Mouse (Mus musculus) thymus, adult 18-20 months (tissue): ENCODE results near the gene Fbxl21.

Experiments
- DNase-seq, 2 experiments: peaks; one replicate each; pipeline ENCODE4 v3.0.0; 2022; ENCODE audit warnings: mixed read lengths in 2 of 2

Fbxl21 gene

DNA sequence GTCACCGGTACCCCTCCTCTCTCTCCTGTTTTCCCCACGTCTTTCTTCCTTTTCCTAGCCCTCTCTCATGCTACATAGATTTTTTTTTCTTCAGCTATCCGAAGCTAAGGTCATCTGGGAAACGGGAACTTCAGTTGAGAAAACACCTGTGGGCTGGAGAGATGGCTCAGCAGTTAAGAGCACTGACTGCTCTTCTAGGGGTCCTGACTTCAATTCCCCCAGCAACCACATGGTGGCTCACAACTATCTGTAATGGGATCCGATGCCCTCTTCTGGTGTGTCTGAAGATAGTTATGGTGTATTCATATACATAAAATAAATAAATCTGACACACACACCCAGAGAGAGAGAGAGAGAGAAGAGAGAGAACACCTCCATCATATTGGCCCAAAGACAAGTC, 13.3 kb downstream of the Fbxl21 start:
- DNase-seq, result no peak

- DNase-seq, result no peak
Observed at GRCm38 (mm10) chr13:56537026-56537425, 14.8 kb downstream of the Fbxl21 start.

GRCm38 (mm10) chr13:56539846-56540245, 17.6 kb downstream of the Fbxl21 start:
- no peak for DNase-seq

DNA sequence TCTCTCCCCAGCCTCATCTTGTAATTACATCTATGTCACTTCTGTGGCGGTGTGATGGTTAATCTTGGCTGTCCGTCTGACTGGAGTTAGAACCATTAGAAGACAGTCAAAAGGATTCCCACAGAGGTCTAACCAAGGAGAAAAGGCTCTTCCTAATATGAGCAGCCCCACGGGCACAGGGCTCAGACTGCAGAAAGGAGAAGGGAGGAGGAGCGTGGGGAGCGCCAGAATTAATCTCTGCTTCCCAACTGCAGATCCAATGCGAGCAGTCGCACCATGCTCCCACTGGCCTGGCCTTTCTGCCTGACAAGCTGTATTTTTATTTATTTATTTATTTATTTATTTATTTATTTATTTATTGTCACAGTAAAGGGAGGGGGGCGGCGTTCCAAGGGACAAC, 21.5 kb downstream of the Fbxl21 start:
- no peak for DNase-seq

DNA sequence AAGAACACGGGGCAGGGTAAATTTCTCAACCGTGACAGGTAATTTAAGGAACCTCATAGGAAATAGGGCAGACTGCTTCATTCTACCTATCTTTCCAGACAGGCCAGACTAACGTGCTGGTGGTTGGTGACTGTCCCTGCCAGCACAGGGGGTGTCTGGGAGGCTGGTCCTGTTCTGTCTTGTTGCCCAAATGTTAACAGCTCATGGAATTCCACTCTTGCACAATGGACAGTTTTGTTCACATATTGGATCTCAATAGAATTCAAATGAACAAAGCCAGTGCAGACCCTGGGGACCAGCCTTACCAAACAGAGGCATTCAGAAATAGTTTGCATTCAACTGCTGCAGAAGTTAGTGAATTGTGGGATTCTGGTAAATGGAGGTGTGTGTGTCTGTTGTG, 22.7 kb downstream of the Fbxl21 start:
- DNase-seq, result no peak

DNA sequence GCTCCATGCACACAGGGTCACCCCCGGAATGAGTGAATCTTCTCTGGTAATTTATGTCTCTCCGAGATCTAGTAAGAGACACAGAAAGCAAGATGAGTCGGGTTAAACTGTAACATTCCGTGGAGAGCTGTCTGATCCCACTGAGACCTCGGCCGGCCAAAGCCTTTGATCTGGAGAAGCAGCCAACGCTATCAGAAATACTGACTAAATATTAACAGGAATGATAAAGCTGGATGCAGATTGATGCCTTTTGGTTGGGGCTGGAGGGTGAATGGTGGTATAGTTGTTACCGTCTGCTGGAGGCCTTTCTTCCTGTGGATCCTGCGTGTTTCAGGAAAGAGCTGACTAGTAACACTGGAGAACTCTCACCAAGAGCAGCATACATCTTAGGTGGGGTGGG, 26.1 kb downstream of the Fbxl21 start, which contains the start of gene Lect2:
TSS of gene Lect2 (minus strand) at position 102 of the 400 bp plus-strand sequence.
- DNase-seq, result no peak

DNA sequence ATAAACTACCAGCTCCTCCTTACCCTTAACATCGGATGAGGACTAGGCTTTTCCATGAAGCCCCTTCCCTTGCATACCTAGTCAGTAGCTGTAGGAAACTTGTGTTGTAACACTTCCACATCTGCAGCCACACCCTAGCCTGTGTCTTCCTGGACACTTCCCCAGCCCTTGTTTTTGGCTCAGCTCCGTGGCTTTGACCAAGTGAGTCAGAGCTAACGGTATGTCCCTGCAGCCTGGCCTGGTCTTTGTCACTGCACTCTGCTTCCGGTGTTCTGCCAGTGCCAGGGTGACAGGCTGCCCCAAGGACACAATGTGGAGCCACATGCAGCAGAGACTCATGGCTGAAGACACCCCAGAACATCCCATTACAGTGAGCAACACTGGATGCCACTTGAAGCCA, 27.1 kb downstream of the Fbxl21 start:
- DNase-seq, result no peak

DNA sequence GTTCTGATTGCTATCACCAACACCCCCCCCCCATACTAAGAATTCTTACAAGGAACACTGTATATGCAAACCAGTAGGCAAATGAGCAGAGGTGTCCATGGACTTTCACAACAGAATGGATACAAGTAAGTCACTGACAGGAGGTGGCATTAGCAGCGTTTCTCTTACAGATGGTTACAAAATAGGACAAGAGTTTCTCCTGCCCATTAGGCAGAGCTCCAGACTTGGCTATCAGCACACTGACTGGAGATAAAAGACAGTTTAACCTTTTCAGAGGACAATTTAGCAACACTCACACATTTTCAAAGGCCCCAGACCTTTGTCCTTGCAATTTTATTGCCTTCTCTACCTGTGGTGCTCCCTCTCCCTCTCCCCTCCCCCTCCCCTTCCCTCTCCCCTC, 28.3 kb downstream of the Fbxl21 start:
- no peak for DNase-seq

GRCm38 (mm10) chr13:56551661-56552060, 29.4 kb downstream of the Fbxl21 start:
- DNase-seq, result no peak

GRCm38 (mm10) chr13:56553923-56554322, 31.7 kb downstream of the Fbxl21 start:
- no peak for DNase-seq

DNA sequence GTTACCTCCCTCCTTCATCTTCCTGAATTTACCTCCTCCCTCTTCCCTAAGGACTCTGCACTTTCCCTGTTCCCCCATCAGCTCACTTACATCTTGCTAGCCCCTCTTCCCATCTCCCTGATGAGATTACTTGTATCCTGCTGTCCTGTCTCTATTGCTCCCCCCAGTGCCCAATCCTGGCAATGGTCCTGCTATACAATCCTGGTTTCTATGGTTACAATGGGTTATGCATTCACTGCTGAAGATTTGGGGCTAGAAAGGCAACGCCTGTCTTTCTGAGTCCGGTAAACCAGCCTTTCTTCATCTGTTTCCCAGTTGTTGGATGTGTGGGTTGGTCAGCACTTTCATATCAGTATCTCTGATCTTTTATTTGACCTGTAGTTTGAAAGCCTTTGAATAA, 32.1 kb downstream of the Fbxl21 start:
- DNase-seq, result peak in 1 of 2 experiments; percentile 15

DNA sequence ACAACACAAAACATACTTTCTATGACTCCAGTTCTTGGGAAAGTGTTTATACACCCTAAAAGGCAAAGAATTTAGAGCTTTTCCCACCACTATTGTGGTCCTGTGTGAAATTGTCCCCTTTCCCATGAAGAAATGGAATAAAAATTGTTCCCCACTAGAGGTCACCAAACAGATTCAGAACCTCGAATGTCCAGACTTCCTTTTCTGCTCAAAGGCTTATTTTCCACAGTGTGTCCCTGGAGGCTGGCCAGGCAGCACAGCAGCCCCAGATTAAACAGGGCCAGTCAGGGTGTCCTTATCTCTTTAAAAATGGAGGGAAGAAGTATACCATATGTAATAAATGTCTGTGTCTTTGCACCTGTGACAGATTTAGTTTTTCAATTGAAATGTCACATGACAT, 33.7 kb downstream of the Fbxl21 start:
- DNase-seq, result no peak

GRCm38 (mm10) chr13:56556701-56557100, 34.4 kb downstream of the Fbxl21 start:
- DNase-seq, result no peak

DNA sequence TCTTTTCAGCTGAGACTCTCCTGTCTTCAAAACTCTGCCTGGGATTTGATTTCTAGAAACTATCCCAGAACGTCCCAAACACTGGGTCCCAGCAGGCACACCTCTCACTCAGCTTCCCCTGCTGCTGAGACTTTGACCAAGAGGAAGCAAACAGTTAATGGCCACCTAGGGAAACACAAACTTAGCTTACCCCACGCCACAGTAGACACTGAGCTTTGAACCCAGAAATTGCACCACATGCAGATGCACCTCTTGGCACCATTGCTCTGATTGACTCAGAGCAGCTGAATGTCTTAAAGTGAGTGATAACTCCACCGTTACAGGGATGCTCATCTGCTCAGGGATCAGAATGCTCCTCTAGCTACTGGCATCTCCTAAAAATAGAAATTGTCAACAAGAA, 36.5 kb downstream of the Fbxl21 start:
- DNase-seq, result no peak

DNA sequence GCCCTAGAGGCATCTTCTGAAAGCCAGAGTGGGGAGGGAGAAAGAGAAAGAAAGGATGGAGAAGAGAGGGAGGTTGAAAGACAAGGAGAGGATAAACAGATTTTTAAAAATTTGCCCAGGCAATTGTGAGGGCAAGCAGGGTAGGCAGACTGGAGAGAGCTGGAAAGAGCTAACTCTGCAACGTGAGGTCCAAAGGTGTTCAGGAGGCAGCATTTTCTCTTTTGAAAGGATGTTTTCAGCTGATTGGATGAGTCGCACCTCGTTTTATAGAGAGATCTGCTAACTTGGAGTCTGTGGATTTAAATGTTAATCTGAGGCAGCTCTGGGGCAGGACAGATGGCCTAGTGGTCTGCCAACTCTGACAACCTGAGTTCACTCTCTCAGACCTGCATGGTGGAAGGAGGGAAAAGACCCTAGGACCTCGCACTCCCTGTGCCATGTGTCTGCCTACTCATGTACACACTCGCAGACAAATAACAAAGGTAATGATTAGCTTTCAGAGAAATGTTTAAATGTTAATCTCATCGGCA, 37.6 kb downstream of the Fbxl21 start:
- no peak for DNase-seq

GRCm38 (mm10) chr13:56561129-56561528, 38.9 kb downstream of the Fbxl21 start:
- no peak for DNase-seq

DNA sequence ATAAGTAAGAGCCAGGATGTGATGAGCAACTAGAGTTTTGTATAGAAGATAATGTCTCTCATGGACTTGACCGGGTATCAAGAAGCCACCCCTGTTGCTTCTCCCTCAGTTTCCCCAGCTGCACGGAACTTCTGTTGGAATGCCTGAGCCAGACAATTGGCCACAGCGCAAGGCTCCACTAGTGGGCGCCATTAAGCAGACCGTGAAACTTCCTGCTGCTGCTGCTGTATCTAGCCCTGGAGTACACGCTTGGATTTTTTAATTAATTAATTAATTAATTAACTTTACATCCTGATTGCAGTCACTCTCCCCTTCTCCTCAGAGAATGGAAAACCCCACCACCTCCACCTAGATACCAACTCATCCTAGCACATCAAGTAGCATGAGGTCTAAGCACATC, 40.8 kb downstream of the Fbxl21 start:
- no peak for DNase-seq

DNA sequence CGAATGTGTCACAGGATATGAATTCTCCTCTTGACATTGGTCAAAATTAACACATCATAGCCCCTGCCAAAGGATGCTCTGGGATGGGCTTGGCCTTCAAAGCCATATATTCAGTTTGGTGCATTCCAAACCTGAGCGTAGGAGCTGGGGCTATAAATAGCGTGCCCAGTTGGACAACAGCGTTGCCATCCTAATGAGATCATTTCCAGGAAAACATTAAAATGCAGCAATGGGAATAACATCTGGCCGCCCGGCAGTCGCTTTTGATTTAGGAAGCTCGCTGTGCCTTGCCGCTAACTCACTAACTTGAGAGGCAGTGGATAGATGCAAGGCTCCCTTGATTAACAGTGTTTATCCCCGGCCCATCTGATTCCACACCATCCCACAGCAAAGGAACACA, 44.1 kb downstream of the Fbxl21 start:
- no peak for DNase-seq

DNA sequence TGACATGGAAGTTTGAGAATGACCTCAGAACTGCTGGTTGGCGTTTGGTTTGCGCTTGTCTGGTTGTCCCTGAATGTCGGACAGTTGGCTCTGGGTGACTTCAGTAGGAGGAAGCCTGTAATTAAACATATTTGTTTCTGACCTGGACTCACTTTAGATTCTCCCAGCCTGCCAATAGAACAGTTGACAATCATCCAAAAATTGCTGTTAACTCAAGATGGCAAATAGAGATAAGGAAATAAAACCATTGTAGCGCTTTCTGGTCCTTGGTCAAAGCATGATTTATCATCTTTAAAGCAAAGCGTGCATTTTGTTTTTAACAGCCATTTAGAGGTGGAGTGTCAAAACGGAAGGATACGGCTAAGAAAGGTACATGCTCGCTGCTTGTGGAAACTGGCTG, 49.4 kb downstream of the Fbxl21 start:
- no peak for DNase-seq

- no peak for DNase-seq
Observed at GRCm38 (mm10) chr13:56575074-56575473, 52.8 kb downstream of the Fbxl21 start.

DNA sequence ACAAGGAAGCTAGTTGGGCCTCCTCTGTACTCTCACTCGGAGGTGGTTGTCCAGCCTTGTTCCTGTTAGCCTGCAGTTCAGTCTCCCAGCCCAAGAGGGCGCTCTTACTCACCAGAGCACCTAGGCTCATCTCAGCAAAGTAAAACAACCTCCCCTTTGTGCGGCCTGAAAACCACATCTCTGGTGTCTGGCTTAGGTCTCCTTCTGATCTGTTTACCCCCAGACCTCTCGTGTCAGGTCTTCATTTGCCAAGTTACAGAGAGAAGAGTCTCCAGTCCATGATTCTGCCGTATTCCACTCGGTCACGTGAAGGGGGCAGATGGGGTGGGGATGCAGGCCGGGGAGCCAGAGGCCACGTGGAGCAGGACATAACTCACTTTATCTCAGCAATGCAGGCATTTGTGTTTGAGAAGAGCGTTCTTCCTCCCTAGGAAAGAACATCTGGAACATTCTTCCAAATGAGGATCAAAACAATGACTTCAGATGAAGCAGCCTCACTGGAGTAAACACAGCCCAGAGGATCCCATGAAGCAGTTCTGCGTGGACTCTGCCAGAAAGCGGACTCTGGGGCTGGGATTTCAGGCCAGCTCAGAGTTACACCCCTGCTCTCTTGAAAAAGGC, 53.5 kb downstream of the Fbxl21 start:
- peak; percentile 28 to 29 for DNase-seq

- DNase-seq, result no peak
Observed at GRCm38 (mm10) chr13:56578097-56578496, 55.8 kb downstream of the Fbxl21 start.

DNA sequence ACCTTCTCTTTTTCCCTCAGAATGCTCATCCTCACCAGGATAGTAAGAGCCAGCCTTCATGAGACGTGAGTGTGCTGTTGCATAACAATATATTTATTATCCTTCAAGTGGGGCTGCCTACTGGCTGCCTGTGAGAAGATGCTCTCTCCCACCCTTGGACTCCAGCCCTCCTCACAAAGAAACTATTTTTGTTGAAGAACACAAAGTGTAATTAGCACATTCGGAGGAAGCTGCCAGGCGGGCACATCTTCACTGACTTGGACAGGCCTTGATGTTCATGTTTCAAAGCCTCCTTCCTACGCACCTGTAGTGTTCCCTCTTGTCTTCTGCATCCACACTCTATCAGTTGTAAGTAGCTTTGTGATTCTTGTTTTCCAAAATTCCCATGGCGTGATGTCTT, 58.2 kb downstream of the Fbxl21 start:
- no peak for DNase-seq

DNA sequence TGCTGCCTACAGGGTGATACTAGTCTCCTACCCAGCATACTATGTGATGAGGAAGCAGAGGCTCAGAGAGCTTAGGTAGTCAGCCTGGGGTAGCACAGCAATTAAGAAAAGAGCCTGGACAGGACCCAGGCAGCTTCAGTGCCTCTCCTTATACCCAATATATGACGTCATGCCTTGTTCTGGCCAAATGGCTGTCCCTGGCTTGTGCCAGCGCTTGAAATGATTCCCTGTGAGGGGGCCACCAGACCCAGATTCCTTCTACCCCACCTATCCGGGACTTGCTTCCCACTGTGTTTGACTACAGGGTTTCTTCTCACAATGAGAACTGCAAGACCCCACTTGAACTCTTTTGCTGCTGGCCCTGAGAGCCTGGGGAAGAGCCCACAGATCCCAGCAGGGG, 59.2 kb downstream of the Fbxl21 start:
- no peak for DNase-seq

- DNase-seq, result no peak
Observed at GRCm38 (mm10) chr13:56581961-56582434, 59.7 kb downstream of the Fbxl21 start.
